Mouse (Mus musculus) testis, postnatal 14 days (tissue): Measurements from ENCODE around the gene Frat1.

Experiments
- DNase-seq: peaks from one replicate; pipeline ENCODE4 v3.0.0; 2021; ENCODE audit warnings: low spot score

Frat1 gene

DNA sequence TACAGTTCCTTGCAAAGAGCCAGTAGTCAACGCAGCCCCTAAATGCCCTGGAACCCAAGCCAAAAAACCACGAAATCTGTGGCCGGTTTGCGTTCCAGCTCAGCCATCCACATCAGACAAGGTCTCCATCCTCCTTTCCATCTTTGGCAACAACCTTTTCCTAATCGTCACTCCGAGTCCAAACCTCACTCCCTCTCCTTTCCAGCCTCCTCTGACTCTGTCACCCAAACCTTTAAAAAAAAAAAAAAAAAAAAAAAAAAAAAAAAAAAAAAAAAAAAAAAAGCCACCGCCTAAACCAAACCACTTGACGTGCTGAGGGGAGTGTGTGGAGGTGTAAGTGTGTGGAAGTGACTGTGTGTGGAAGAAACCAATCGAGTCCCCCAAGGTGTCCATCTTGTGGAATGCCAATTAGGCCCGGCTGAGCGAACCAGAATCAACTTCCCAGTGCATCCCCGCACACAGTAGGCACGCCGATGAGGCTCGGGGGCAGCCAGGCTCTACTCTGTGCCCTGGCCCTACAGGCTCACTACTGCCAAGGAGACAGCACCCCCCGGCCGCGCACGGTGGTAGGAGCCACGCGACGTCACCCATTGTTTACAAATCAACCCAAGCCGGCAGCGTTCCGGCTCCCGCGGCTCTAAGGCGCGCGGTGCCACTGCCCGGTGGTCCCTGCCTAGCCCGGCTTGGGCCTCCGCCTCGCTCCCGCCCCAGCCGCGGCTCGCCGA lies at the start of gene Frat1:
Gene Frat1, plus strand, starts transcription at position 590 of the 725 bp plus-strand sequence.
- DNase-seq, result peak; percentile 84

- no peak for DNase-seq
Measured at GRCm38 (mm10) chr19:41786896-41787295, 42.9 kb upstream of the Frat1 start.

GRCm38 (mm10) chr19:41789110-41789961 lies 40.4 kb upstream of the Frat1 start:
- DNase-seq, result no peak

- DNase-seq, result no peak
Measured at GRCm38 (mm10) chr19:41791384-41791783, 38.4 kb upstream of the Frat1 start.

- no peak for DNase-seq
Measured at GRCm38 (mm10) chr19:41792934-41793486, 36.8 kb upstream of the Frat1 start.

GRCm38 (mm10) chr19:41794017-41794416 lies 35.8 kb upstream of the Frat1 start:
- DNase-seq, result no peak

DNA sequence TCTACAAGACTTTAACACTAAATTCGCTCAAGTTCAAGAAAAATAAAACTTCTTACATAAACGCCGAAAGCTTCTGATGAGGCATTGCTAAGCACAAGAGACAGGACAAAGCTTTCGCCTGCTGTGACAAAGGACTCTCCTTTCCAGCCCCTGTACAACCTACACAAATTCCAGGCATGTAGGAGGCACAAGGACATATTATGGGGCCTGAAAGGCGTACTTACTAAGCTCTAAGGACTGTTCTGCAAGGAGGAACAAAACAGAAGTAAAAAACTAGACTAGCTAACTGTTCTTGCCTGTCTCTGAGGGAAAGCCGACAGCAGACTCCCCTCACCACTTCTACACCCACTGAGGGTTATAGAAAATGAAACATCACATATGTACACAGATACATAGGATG lies 34.9 kb upstream of the Frat1 start:
- DNase-seq, result no peak

- no peak for DNase-seq
Measured at GRCm38 (mm10) chr19:41796148-41796760, 33.5 kb upstream of the Frat1 start.

- DNase-seq, result no peak
Measured at GRCm38 (mm10) chr19:41796789-41797327, 32.9 kb upstream of the Frat1 start.

GRCm38 (mm10) chr19:41797536-41797935 lies 32.2 kb upstream of the Frat1 start:
- no peak for DNase-seq

GRCm38 (mm10) chr19:41800451-41800850 lies 29.3 kb upstream of the Frat1 start:
- no peak for DNase-seq

DNA sequence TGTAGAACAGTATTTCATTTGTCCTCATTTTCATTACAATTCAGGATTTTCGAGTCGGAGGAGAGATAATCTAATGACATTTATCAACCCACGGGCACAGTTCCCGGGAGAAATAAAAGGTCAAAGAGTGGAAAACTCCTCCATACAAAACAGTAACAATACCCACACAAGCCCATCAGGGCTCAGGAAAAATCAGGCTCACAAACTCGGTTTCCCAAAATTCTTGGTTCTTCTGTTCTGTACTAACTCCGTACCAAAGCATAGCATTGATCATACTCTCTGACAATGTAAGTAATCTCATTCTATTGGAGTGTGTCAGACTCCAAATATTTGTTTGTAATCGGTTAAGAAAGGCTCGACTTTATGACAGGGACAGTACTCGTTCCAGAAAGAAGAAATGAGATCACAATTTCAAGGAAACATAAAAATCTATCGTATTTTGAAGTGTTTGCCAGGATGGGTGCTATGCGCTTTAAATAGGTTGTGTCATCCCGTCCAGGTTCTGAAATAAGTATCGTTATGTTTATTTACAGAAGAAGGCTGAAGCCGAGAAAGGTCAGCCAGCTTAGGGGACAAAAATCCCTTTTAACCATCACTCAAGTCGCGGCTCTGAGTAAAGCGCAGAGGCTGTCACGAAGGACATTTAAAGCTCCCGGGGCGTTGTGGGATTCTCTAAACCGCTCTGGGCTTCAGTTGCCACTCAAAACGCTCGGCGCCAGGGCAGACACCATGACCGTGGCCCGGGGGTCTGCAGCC lies 28.6 kb upstream of the Frat1 start:
- peak; percentile 51 for DNase-seq

- DNase-seq, result peak; percentile 95
Measured at GRCm38 (mm10) chr19:41801742-41802369, 27.9 kb upstream of the Frat1 start, which contains the start of gene Arhgap19. Arhgap19 (minus strand) TSS chr19:41802047.

- DNase-seq, result no peak
Measured at GRCm38 (mm10) chr19:41803322-41803721, 26.4 kb upstream of the Frat1 start.

GRCm38 (mm10) chr19:41805831-41806230 lies 23.9 kb upstream of the Frat1 start:
- DNase-seq, result no peak

DNA sequence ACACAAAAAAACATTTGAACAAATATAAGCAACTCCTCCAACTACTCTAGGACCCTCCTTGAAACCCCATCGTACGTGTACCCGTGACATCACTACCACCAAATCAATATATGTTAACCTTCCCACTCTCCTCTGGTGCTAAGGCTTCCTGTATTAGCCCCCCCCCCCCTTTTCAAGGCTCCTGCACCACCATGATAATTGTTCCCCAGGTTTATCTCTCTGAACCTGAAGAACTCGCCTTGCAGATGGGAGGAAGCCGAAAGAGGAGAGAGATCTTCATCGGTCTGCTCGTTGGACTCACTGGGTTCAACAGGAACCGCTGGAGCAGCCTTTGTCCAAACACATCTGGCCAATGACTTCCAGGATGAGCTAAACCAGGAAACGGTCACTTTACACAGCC lies 22.3 kb upstream of the Frat1 start:
- no peak for DNase-seq

DNA sequence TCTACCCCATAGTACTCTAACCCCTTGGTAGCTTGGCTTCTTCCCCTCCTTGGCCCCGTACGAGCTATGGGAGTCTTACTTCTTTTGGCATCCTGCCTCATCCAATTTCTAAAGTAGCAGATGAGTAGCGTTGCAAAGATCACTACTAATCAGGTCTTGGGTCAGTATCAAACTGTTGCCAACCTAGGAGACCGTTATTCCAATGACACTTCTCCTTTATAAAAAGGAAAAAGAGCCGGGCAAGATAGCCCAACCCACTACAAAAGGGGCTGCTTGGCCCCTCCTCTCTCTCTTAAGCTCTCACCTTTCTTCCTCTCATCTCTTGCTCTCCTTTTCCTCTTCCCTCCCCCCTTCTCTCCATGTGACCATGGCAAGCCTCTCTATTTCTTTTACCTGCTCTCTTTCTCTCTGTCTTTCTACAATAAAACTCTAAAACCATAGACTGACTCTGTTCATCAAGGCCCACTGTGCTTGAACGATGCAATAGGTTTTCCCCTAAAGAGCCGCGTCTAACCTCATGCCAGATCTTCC lies 21.6 kb upstream of the Frat1 start:
- no peak for DNase-seq

- no peak for DNase-seq
Measured at GRCm38 (mm10) chr19:41810074-41810473, 19.7 kb upstream of the Frat1 start.

DNA sequence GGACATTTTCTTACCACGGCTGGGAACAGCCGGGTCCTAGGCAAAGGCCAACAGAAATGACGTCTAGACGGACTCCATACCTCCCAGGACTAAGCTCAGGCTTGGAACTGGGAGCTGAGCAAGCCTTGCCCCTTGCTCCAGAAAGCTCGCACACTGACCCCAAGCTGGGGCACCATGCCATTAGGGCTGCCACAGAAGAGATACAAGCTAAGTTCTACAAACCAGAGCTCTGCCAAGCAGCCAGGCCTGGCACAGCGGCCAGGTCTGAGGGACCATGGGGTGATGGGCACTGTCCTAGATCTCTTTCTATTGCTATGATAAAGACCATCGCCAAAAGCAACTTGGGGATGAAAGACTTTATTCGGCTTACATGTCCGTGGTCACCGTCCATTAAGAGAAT lies 17.2 kb upstream of the Frat1 start:
- no peak for DNase-seq

- no peak for DNase-seq
Measured at GRCm38 (mm10) chr19:41813374-41813773, 16.4 kb upstream of the Frat1 start.

GRCm38 (mm10) chr19:41816410-41816809 lies 13.4 kb upstream of the Frat1 start:
- no peak for DNase-seq
